Mouse (Mus musculus) liver, postnatal 0 days (tissue): ENCODE results near the gene Itsn2.

Experiments used
- CTCF ChIP-seq: sonication (generic); IDR thresholded peaks from 2 replicates; pipeline ENCODE4 v1.5.1; 2016; ENCODE audit warnings: antibody characterized with exemption, low read depth
- EP300 ChIP-seq: IDR thresholded peaks from 2 replicates; pipeline ENCODE4 v1.6.1; 2016; ENCODE audit warnings: antibody characterized with exemption, low read depth, mild to moderate bottlenecking

DNA sequence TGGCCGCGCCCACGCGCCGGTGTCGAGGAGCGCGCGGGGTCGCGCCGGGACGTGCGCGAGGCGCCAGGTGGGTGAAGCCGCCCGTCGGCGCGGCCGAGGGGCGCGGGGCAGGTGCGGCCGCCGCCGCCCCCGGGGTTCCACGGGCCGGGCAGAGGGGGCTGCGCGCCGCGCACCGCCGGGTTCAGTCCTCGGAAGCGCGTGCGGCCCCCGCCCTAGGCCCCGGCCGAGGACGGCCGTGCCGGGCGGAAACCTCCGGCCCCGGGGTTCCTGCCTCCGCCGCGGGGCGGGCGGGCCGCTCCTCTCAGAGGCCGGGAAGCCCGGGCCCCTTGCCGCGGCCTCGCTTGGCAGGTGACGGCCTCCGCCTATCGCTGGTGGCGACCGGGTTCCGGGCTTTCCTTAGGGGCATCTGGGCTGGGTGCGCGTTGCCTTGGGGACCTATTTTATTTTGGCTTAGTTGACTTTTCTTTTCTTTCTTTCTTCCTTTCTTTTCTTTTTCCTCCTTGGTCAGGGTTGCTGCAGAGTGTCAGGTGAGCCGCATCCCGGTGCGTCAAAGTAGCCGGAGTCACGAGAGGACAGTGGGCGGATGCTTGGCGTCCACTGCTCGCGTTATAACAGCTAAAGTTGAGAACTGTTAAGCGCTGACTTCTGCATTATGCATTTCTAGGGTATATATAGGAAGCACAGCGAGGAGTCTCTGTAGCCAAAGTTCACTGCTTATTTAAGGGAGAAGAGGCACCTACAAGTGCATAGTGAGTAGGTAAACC lies 910 bp downstream of the Itsn2 start:
- TF ChIP-seq CTCF (no peak), EP300 (no peak)
